Mouse (Mus musculus) ES-E14 (cell line): ENCODE data around the gene Sema6d.

Experiments
- MAFK ChIP-seq: IDR thresholded peaks from 2 replicates; pipeline ENCODE4 v1.6.1; 2014; ENCODE audit warnings: mild to moderate bottlenecking, low read depth, low read length, inconsistent platforms; ENCODE audit not compliant: insufficient read depth
- ZNF384 ChIP-seq: IDR thresholded peaks from 2 replicates; pipeline ENCODE4 v1.6.1; 2012; ENCODE audit warnings: low read depth, low read length, inconsistent platforms

GRCm38 (mm10) chr2:124298351-124298750, 208.6 kb downstream of the Sema6d start:
- TF ChIP-seq ZNF384: no peak
- no peak for TF ChIP-seq MAFK
